Mouse (Mus musculus) stomach, postnatal 0 days (tissue): ENCODE measurements at regions not wholly inside any gene's neighbourhood (a gene's known extent, or its start where the extent isn't known, plus 50 kb on each side); places are given as distances from the start of the nearest gene placed in this dataset.

Source experiments
- ATAC-seq: fragments of 200-750 bp; cut with Nextera tagmentation; 2 replicates; pipeline ENCODE4 v1.8.0; 2017; ENCODE audit not compliant: low FRiP score, low TSS enrichment
- DNase-seq: peaks from one replicate; pipeline ENCODE4 v3.0.0-alpha.2; 2016; ENCODE audit warnings: low spot score
- H3K27ac ChIP-seq: fragments of 300-500 bp; sonication (generic); replicated peaks from 2 replicates; pipeline ENCODE4 v1.5.1; 2014; ENCODE audit warnings: mild to moderate bottlenecking, control low read depth
- H3K27me3 ChIP-seq: fragments of 300-500 bp; sonication (generic); 2 replicates; pipeline ENCODE4 v1.6.1; 2014; ENCODE audit warnings: low read length; ENCODE audit not compliant: control insufficient read depth, insufficient read depth
- H3K36me3 ChIP-seq: fragments of 300-500 bp; sonication (generic); 2 replicates; pipeline ENCODE4 v1.6.1; 2014; ENCODE audit warnings: low read length, mixed read lengths; ENCODE audit not compliant: control insufficient read depth, insufficient read depth
- H3K4me1 ChIP-seq: fragments of 300-500 bp; sonication (generic); replicated peaks from 2 replicates; pipeline ENCODE4 v1.6.1; 2014; ENCODE audit warnings: antibody characterized with exemption; ENCODE audit not compliant: control insufficient read depth, insufficient read depth
- H3K4me2 ChIP-seq: fragments of 300-500 bp; sonication (generic); replicated peaks from 2 replicates; pipeline ENCODE4 v1.6.1; 2014; ENCODE audit warnings: low read depth, mild to moderate bottlenecking, control low read depth, moderate library complexity
- H3K4me3 ChIP-seq: fragments of 300-500 bp; sonication (generic); 2 replicates; pipeline ENCODE4 v1.5.1; 2014; ENCODE audit warnings: low read depth, low read length, control low read depth
- H3K9ac ChIP-seq: fragments of 300-500 bp; sonication (generic); 2 replicates; pipeline ENCODE4 v1.6.1; 2014; ENCODE audit warnings: mild to moderate bottlenecking, low read length, control low read depth, mixed read lengths
- H3K9me3 ChIP-seq: fragments of 300-500 bp; sonication (generic); 2 replicates; pipeline ENCODE4 v1.6.1; 2016; ENCODE audit warnings: low read length; ENCODE audit not compliant: control insufficient read depth
- CTCF ChIP-seq: IDR thresholded peaks from 2 replicates; pipeline ENCODE4 v1.5.1; 2016; ENCODE audit warnings: antibody characterized with exemption, low read depth, mild to moderate bottlenecking, moderate library complexity
- EP300 ChIP-seq: optimal IDR thresholded peaks from 2 replicates; pipeline ENCODE3; 2016; ENCODE audit warnings: antibody characterized with exemption
- WGBS: fragments of 180-500 bp; shearing (Covaris S2); extraction: QIAGEN DNeasy Blood & Tissue Kit; methylation state at CpG from one replicate; pipeline ENCODE4 v1.1.7; 2014; 5-methylcytosine and 5-hydroxymethylcytosine counted together

DNA sequence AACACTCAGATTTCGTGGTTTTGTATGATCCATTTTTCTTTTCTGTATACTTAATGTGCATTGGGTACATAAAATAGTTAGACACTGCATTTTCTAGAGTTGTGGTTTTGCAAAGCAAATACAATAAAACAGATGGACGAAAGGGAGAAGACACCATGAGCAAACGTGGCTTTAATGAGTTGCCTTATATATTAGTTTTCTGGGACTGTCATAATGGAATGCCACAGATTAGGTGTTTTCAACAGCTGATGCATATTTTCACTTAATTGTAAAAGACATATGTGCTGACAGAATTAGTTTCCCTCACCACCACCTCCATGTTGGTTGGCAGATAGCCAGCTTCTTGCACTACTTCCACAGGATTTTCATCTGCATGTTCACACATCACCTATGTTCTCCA lies 1607.9 kb downstream of the Hace1 start:
- no peak overlapping the region for H3K27ac ChIP-seq
- 68% methylated on average over 3 of the region's 3 CpGs for WGBS
- H3K36me3 ChIP-seq: no peaks in the 10 kb centered on the region
- DNase-seq (no peak), ATAC-seq (no peak)
- H3K9me3 ChIP-seq: no peaks in the 10 kb centered on the region
- no peak for TF ChIP-seq CTCF
- TF ChIP-seq EP300: no peak
- no peak overlapping the region for H3K4me2 ChIP-seq
- no peak overlapping the region for H3K9ac ChIP-seq
- H3K4me3 ChIP-seq: no peak overlapping the region
- no peaks in the 10 kb centered on the region for H3K27me3 ChIP-seq
- H3K4me1 ChIP-seq: no peaks in the 10 kb centered on the region

DNA sequence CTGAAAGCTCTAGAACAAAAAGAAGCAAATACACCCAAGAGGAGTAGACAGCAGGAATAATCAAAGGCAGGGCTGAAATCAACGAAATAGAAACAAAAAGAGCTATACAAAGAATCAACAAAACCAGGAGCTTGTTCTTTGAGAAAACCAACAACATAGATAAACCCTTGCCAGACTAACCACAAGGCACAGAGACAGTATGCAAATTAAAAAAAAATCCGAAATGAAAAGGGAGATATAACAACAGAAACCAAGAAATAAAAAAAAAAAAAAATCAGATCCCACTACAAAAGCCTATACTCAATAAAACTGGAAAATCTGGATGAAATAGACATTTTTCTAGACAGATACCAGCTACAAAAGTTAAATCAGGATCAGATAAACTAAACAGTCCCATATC lies 1638.6 kb downstream of the Hace1 start:
- WGBS: 54% methylated on average over 2 of the region's 2 CpGs

DNA sequence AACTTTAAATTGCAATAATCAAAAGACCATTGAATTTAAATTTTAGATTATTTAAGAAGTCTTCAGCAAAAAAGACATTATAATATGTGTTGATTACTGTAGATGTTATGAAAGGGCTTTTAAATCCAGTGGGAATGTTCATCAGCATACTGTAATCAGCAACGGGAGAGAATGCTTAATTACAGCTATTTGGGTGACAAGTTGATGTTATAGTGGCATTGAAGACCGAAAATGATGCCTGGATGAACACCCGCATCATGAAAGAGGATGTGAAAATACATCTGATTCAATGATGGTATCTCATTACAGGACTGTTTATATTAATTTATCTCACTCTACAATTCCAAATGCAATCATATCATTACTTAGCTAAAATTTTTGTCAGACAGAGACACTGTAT lies 1685.4 kb downstream of the Hace1 start:
- H3K9me3 ChIP-seq: no peaks in the 10 kb centered on the region
- H3K27me3 ChIP-seq: no peaks in the 10 kb centered on the region
- no peaks in the 10 kb centered on the region for H3K36me3 ChIP-seq
- no peak for TF ChIP-seq EP300
- TF ChIP-seq CTCF: no peak
- 71% methylated on average over 3 of the region's 3 CpGs for WGBS
- H3K4me1 ChIP-seq: no peaks in the 10 kb centered on the region
- DNase-seq (no peak), ATAC-seq (no peak)
- H3K27ac ChIP-seq: no peak overlapping the region
- no peak overlapping the region for H3K4me2 ChIP-seq
- H3K4me3 ChIP-seq: no peak overlapping the region
- H3K9ac ChIP-seq: no peak overlapping the region

More for the DNA sequence above, 1638.6 kb downstream of the Hace1 start:
- H3K36me3 ChIP-seq: no peaks in the 10 kb centered on the region
- no peak overlapping the region for H3K4me2 ChIP-seq
- H3K27me3 ChIP-seq: no peaks in the 10 kb centered on the region
- H3K4me1 ChIP-seq: no peaks in the 10 kb centered on the region
- DNase-seq (no peak), ATAC-seq (no peak)
- TF ChIP-seq CTCF (no peak), EP300 (no peak)
- no peaks in the 10 kb centered on the region for H3K9me3 ChIP-seq
- H3K9ac ChIP-seq: no peak overlapping the region
- no peak overlapping the region for H3K4me3 ChIP-seq
- H3K27ac ChIP-seq: no peak overlapping the region

DNA sequence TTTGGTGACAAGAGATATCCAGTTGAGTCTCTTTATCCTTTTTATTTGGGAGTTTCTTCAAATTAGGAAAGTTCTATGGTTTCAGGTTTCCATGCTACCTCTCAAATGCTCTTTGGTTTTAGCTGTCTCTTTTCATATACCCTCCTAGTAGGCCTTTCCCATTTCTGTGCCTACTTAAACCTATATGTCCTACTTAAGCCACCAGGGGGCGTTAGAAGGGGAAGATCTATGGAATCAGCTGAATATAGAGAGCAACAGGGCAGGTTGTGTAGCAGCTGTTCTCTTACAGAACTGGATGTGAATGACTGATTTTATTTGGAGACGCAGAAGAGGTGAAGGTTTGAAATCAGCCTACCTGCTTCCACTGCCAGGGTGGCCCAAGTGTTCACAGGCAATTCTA lies 1708.1 kb downstream of the Hace1 start:
- H3K4me2 ChIP-seq: no peak overlapping the region
- DNase-seq: no peak
- H3K9ac ChIP-seq: no peak overlapping the region
- TF ChIP-seq EP300 (no peak), CTCF (peak; percentile 48)
- no peaks in the 10 kb centered on the region for H3K9me3 ChIP-seq
- ATAC-seq: no peak
- no peak overlapping the region for H3K4me3 ChIP-seq
- no peaks in the 10 kb centered on the region for H3K4me1 ChIP-seq
- H3K27me3 ChIP-seq: no peaks in the 10 kb centered on the region
- H3K36me3 ChIP-seq: no peaks in the 10 kb centered on the region
- WGBS: 31% methylated on average over 2 of the region's 2 CpGs
- H3K27ac ChIP-seq: no peak overlapping the region

DNA sequence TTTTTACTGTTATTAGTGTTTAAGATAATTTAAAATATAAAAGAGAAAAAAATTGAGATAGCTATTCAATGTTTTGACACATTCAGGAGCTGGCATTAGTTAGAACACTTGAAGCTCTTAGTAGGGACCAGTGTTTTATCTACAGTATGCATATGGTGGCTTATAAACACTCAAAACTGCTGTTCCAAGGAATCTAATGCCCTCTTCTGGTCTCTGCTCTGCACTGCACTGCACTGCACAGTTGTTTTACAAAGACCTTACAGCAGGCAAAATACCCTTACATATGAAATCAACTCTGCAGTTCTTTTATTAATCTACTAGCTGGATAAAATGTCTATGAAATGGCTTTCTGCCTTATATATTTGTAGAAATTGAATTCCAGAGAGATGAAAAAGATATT lies 1722.5 kb downstream of the Hace1 start:
- Histone ChIP-seq H3K4me3 (no peak overlapping the region), H3K36me3 (no peaks in the 10 kb centered on the region), H3K27ac (no peak overlapping the region), H3K4me2 (no peak overlapping the region), H3K4me1 (no peaks in the 10 kb centered on the region), H3K9ac (no peak overlapping the region), H3K9me3 (no peaks in the 10 kb centered on the region), H3K27me3 (no peaks in the 10 kb centered on the region)
- ATAC-seq (no peak), DNase-seq (no peak)
- no peak for TF ChIP-seq CTCF
- TF ChIP-seq EP300: no peak
